Mouse (Mus musculus) hindbrain, postnatal 0 days (tissue): Measurements from ENCODE around the gene Frmd4b. TPM values are rescaled to one million over a fixed set of nuclear protein-coding genes. Genes with fewer than 3 reads are reported as not detected.

Experiments used
- ATAC-seq: fragments of 200-750 bp; cut with Nextera tagmentation; 2 replicates; pipeline ENCODE4 v1.8.0; 2017; ENCODE audit warnings: mild to moderate bottlenecking, moderate TSS enrichment, moderate library complexity
- DNase-seq: peaks from one replicate; pipeline ENCODE4 v3.0.0-alpha.2; 2015; ENCODE audit warnings: low spot score
- H3K27ac ChIP-seq: fragments of 300-500 bp; sonication (generic); 2 replicates; pipeline ENCODE4 v1.5.1; 2014; ENCODE audit warnings: mild to moderate bottlenecking
- H3K27me3 ChIP-seq: fragments of 300-500 bp; sonication (generic); 2 replicates; pipeline ENCODE4 v1.6.1; 2014; ENCODE audit warnings: low read length, mixed read lengths; ENCODE audit not compliant: insufficient read depth
- H3K36me3 ChIP-seq: fragments of 300-500 bp; sonication (generic); 2 replicates; pipeline ENCODE4 v1.6.1; 2014; ENCODE audit warnings: low read length, mixed read lengths; ENCODE audit not compliant: insufficient read depth
- H3K4me1 ChIP-seq: fragments of 300-500 bp; sonication (generic); 2 replicates; pipeline ENCODE4 v1.6.1; 2014; ENCODE audit warnings: antibody characterized with exemption, low read length, mixed read lengths; ENCODE audit not compliant: insufficient read depth
- H3K4me2 ChIP-seq: fragments of 300-500 bp; sonication (generic); 2 replicates; pipeline ENCODE4 v1.6.1; 2014; ENCODE audit warnings: low read depth, mild to moderate bottlenecking, low read length, moderate library complexity, mixed read lengths
- H3K4me3 ChIP-seq: fragments of 300-500 bp; sonication (generic); 2 replicates; pipeline ENCODE4 v1.5.1; 2014; ENCODE audit warnings: low read length
- H3K9ac ChIP-seq: fragments of 300-500 bp; sonication (generic); replicated peaks from 2 replicates; pipeline ENCODE4 v1.6.1; 2014; ENCODE audit warnings: mild to moderate bottlenecking, low read length, moderate library complexity, mixed read lengths
- H3K9me3 ChIP-seq: fragments of 300-500 bp; sonication (generic); 2 replicates; pipeline ENCODE4 v1.6.1; 2016; ENCODE audit warnings: low read length, mixed read lengths
- CTCF ChIP-seq: IDR thresholded peaks from 2 replicates; pipeline ENCODE4 v1.5.1; 2016; ENCODE audit warnings: antibody characterized with exemption, control low read depth, low read depth
- WGBS: fragments of 180-500 bp; shearing (Covaris S2); extraction: QIAGEN DNeasy Blood & Tissue Kit; methylation state at CpG from one replicate; pipeline ENCODE4 v1.1.7; 2014; 5-methylcytosine and 5-hydroxymethylcytosine counted together
- polyA plus RNA-seq: library from polyadenylated mRNA; unstranded; fragments of >200 nt; fragmentation: Nextera tagmentation; extraction: Ambion mirVana; gene quantifications from 2 replicates; pipeline ENCODE4 v1.2.1, GENCODE M21; 2015
- total RNA-seq: library from RNA; depleted of rRNA; stranded (reverse); fragments of >200 nt; gene quantifications from 2 replicates; pipeline ENCODE4 v1.2.3, GENCODE M21; 2014

The Frmd4b gene
- total and polyA plus RNA-seq, 2 experiments from 2014 or later, result 12.6 to 20.2 TPM

GRCm38 (mm10) chr6:97518467-97518866 lies 98.9 kb downstream of the Frmd4b start:
- TF ChIP-seq CTCF, result no peak
- ATAC-seq (no peak), DNase-seq (no peak)
- Histone ChIP-seq H3K4me1 (no peaks in the 10 kb centered on the region; the same call in 1 of the 2 replicates), H3K9me3 (no peaks in the 10 kb centered on the region), H3K9ac (no peak overlapping the region), H3K4me2 (no peak overlapping the region), H3K4me3 (no peak overlapping the region), H3K27me3 (no peaks in the 10 kb centered on the region), H3K27ac (no peak overlapping the region), H3K36me3 (no peaks in the 10 kb centered on the region)
- 14% methylated on average over 2 of the region's 2 CpGs for WGBS

- H3K9ac ChIP-seq, result no peak overlapping the region
- no peak overlapping the region for H3K4me3 ChIP-seq
- H3K27ac ChIP-seq, result no peak overlapping the region
- no peaks in the 10 kb centered on the region for H3K9me3 ChIP-seq
- DNase-seq, result no peak
- no peaks in the 10 kb centered on the region; the same call in 1 of the 2 replicates for H3K4me1 ChIP-seq
- no peaks in the 10 kb centered on the region for H3K27me3 ChIP-seq
- TF ChIP-seq CTCF, result no peak
- 48% methylated on average over 12 of the region's 12 CpGs for WGBS
- no peak overlapping the region for H3K4me2 ChIP-seq
- ATAC-seq, result no peak
- H3K36me3 ChIP-seq, result no peaks in the 10 kb centered on the region
Observed at GRCm38 (mm10) chr6:97517616-97518235, 99.6 kb downstream of the Frmd4b start.

GRCm38 (mm10) chr6:97516941-97517340 lies 100.4 kb downstream of the Frmd4b start:
- Histone ChIP-seq H3K27ac (no peak overlapping the region), H3K9ac (no peak overlapping the region), H3K4me1 (no peaks in the 10 kb centered on the region; the same call in 1 of the 2 replicates), H3K36me3 (no peaks in the 10 kb centered on the region), H3K27me3 (no peaks in the 10 kb centered on the region), H3K4me3 (no peak overlapping the region), H3K4me2 (no peak overlapping the region), H3K9me3 (no peaks in the 10 kb centered on the region)
- TF ChIP-seq CTCF, result no peak
- DNase-seq (no peak), ATAC-seq (no peak)
- WGBS, result 72% methylated on average over 5 of the region's 5 CpGs

GRCm38 (mm10) chr6:97510771-97511170 lies 106.6 kb downstream of the Frmd4b start:
- DNase-seq, result no peak
- H3K36me3 ChIP-seq, result no peaks in the 10 kb centered on the region
- no peak for ATAC-seq
- no peaks in the 10 kb centered on the region for H3K27me3 ChIP-seq
- no peak overlapping the region for H3K27ac ChIP-seq
- no peaks in the 10 kb centered on the region for H3K9me3 ChIP-seq
- WGBS, result 48% methylated on average over 8 of the region's 8 CpGs
- no peak overlapping the region for H3K4me2 ChIP-seq
- no peak for TF ChIP-seq CTCF
- no peak overlapping the region for H3K4me3 ChIP-seq
- no peaks in the 10 kb centered on the region for H3K4me1 ChIP-seq
- no peak overlapping the region for H3K9ac ChIP-seq

- H3K9ac ChIP-seq, result no peak overlapping the region
- no peak overlapping the region for H3K27ac ChIP-seq
- H3K4me3 ChIP-seq, result no peak overlapping the region
- no peaks in the 10 kb centered on the region for H3K36me3 ChIP-seq
- H3K27me3 ChIP-seq, result no peaks in the 10 kb centered on the region
- DNase-seq (no peak), ATAC-seq (no peak)
- TF ChIP-seq CTCF, result no peak
- H3K4me2 ChIP-seq, result no peak overlapping the region
- no peaks in the 10 kb centered on the region for H3K9me3 ChIP-seq
- no peaks in the 10 kb centered on the region for H3K4me1 ChIP-seq
- 90% methylated on average over 10 of the region's 10 CpGs for WGBS
Observed at GRCm38 (mm10) chr6:97509434-97509833, 107.9 kb downstream of the Frmd4b start.

- Histone ChIP-seq H3K9me3 (no peaks in the 10 kb centered on the region), H3K4me2 (no peak overlapping the region), H3K27me3 (0 out of 2 replicates have a peak, but pooled peaks cover 1% of the 10 kb centered on the region), H3K27ac (no peak overlapping the region), H3K4me1 (no peaks in the 10 kb centered on the region), H3K4me3 (no peak overlapping the region), H3K9ac (no peak overlapping the region), H3K36me3 (no peaks in the 10 kb centered on the region)
- ATAC-seq (no peak), DNase-seq (no peak)
- 82% methylated on average over 6 of the region's 6 CpGs for WGBS
- TF ChIP-seq CTCF, result no peak
Observed at GRCm38 (mm10) chr6:97508480-97508879, 108.9 kb downstream of the Frmd4b start.

- Histone ChIP-seq H3K4me3 (no peak overlapping the region), H3K4me2 (no peak overlapping the region), H3K9me3 (no peaks in the 10 kb centered on the region), H3K36me3 (no peaks in the 10 kb centered on the region), H3K9ac (no peak overlapping the region), H3K4me1 (no peaks in the 10 kb centered on the region), H3K27ac (no peak overlapping the region), H3K27me3 (0 out of 2 replicates have a peak, but pooled peaks cover 4% of the 10 kb centered on the region)
- ATAC-seq, result no peak
- TF ChIP-seq CTCF, result no peak
- DNase-seq, result no peak
- 98% methylated on average over 3 of the region's 3 CpGs for WGBS
Observed at GRCm38 (mm10) chr6:97507893-97508292, 109.4 kb downstream of the Frmd4b start.
